Mouse (Mus musculus): ENCODE results near the gene Sidt1. TPM values are rescaled to one million over a fixed set of nuclear protein-coding genes. Genes with fewer than 3 reads are reported as not detected.
A peak's percentile ranks its signal among the peaks of the same experiment; 100 is the strongest.

Sidt1 gene
- polyA plus RNA-seq, 1 experiment from 2014 or later: 7.6 TPM

GRCm38 (mm10) chr16:44289004-44289648 is 43.9 kb downstream of the Sidt1 start:
- no peak overlapping the region for H3K9ac ChIP-seq (replicated peaks; ENCODE audit: low read length)
- ATAC-seq (ENCODE audit: low FRiP score, low TSS enrichment) (no peak), DNase-seq (peak; percentile 18)
- no peaks in the 10 kb centered on the region for H3K27me3 ChIP-seq (ENCODE audit: control insufficient read depth, insufficient read depth, low read length)
- H3K36me3 ChIP-seq (ENCODE audit: control insufficient read depth, insufficient read depth, low read length): no peaks in the 10 kb centered on the region
- WGBS: 84% methylated on average over 4 of the region's 4 CpGs
- no peak overlapping the region for H3K4me2 ChIP-seq (ENCODE audit: low read length)
- no peaks in the 10 kb centered on the region for H3K9me3 ChIP-seq (ENCODE audit: control insufficient read depth, low read length)
- H3K27ac ChIP-seq (replicated peaks; ENCODE audit: low read depth, low read length): no peak overlapping the region
- no peak overlapping the region for H3K4me3 ChIP-seq (replicated peaks; ENCODE audit: low read depth, low read length)
- H3K4me1 ChIP-seq (ENCODE audit: control insufficient read depth, insufficient read depth, low read length): no peaks in the 10 kb centered on the region

GRCm38 (mm10) chr16:44287356-44287950 is 45.5 kb downstream of the Sidt1 start:
- no peaks in the 10 kb centered on the region for H3K9me3 ChIP-seq (ENCODE audit: control insufficient read depth, low read length)
- 67% methylated on average over 7 of the region's 7 CpGs for WGBS
- no peak overlapping the region for H3K9ac ChIP-seq (replicated peaks; ENCODE audit: low read length)
- ATAC-seq (ENCODE audit: low FRiP score, low TSS enrichment) (no peak), DNase-seq (no peak)
- H3K27ac ChIP-seq (replicated peaks; ENCODE audit: low read depth, low read length): no peak overlapping the region
- no peaks in the 10 kb centered on the region for H3K4me1 ChIP-seq (ENCODE audit: control insufficient read depth, insufficient read depth, low read length)
- H3K27me3 ChIP-seq (ENCODE audit: control insufficient read depth, insufficient read depth, low read length): no peaks in the 10 kb centered on the region
- no peaks in the 10 kb centered on the region for H3K36me3 ChIP-seq (ENCODE audit: control insufficient read depth, insufficient read depth, low read length)
- no peak overlapping the region for H3K4me2 ChIP-seq (ENCODE audit: low read length)
- no peak overlapping the region for H3K4me3 ChIP-seq (replicated peaks; ENCODE audit: low read depth, low read length)

- H3K4me3 ChIP-seq (replicated peaks; ENCODE audit: low read depth, low read length): no peak overlapping the region
- 75% methylated on average over 5 of the region's 5 CpGs for WGBS
- no peaks in the 10 kb centered on the region for H3K4me1 ChIP-seq (ENCODE audit: control insufficient read depth, insufficient read depth, low read length)
- no peaks in the 10 kb centered on the region for H3K36me3 ChIP-seq (ENCODE audit: control insufficient read depth, insufficient read depth, low read length)
- no peak for ATAC-seq (ENCODE audit: low FRiP score, low TSS enrichment)
- no peaks in the 10 kb centered on the region for H3K27me3 ChIP-seq (ENCODE audit: control insufficient read depth, insufficient read depth, low read length)
- H3K27ac ChIP-seq (replicated peaks; ENCODE audit: low read depth, low read length): no peak overlapping the region
- H3K9ac ChIP-seq (replicated peaks; ENCODE audit: low read length): no peak overlapping the region
- no peaks in the 10 kb centered on the region for H3K9me3 ChIP-seq (ENCODE audit: control insufficient read depth, low read length)
- H3K4me2 ChIP-seq (ENCODE audit: low read length): no peak overlapping the region
- DNase-seq: no peak
These were observed 50.2 kb downstream of the Sidt1 start for GRCm38 (mm10) chr16:44282614-44283325.

GRCm38 (mm10) chr16:44282036-44282435 is 51.0 kb downstream of the Sidt1 start:
- Histone ChIP-seq H3K36me3 (ENCODE audit: control insufficient read depth, insufficient read depth, low read length) (no peaks in the 10 kb centered on the region), H3K9me3 (ENCODE audit: control insufficient read depth, low read length) (no peaks in the 10 kb centered on the region), H3K4me3 (replicated peaks; ENCODE audit: low read depth, low read length) (no peak overlapping the region), H3K4me1 (ENCODE audit: control insufficient read depth, insufficient read depth, low read length) (no peaks in the 10 kb centered on the region), H3K27ac (replicated peaks; ENCODE audit: low read depth, low read length) (no peak overlapping the region), H3K4me2 (ENCODE audit: low read length) (no peak overlapping the region), H3K27me3 (ENCODE audit: control insufficient read depth, insufficient read depth, low read length) (no peaks in the 10 kb centered on the region), H3K9ac (replicated peaks; ENCODE audit: low read length) (no peak overlapping the region)
- WGBS: 74% methylated on average over 3 of the region's 3 CpGs
- DNase-seq (no peak), ATAC-seq (ENCODE audit: low FRiP score, low TSS enrichment) (no peak)

- ATAC-seq (ENCODE audit: low FRiP score, low TSS enrichment) (no peak), DNase-seq (no peak)
- Histone ChIP-seq H3K4me3 (replicated peaks; ENCODE audit: low read depth, low read length) (no peak overlapping the region), H3K27me3 (ENCODE audit: control insufficient read depth, insufficient read depth, low read length) (no peaks in the 10 kb centered on the region), H3K27ac (replicated peaks; ENCODE audit: low read depth, low read length) (no peak overlapping the region), H3K36me3 (ENCODE audit: control insufficient read depth, insufficient read depth, low read length) (no peaks in the 10 kb centered on the region), H3K9me3 (ENCODE audit: control insufficient read depth, low read length) (no peaks in the 10 kb centered on the region), H3K9ac (replicated peaks; ENCODE audit: low read length) (no peak overlapping the region), H3K4me1 (ENCODE audit: control insufficient read depth, insufficient read depth, low read length) (no peaks in the 10 kb centered on the region), H3K4me2 (ENCODE audit: low read length) (no peak overlapping the region)
- 51% methylated on average over 2 of the region's 2 CpGs for WGBS
These were observed 52.2 kb downstream of the Sidt1 start for GRCm38 (mm10) chr16:44280806-44281205.

DNA sequence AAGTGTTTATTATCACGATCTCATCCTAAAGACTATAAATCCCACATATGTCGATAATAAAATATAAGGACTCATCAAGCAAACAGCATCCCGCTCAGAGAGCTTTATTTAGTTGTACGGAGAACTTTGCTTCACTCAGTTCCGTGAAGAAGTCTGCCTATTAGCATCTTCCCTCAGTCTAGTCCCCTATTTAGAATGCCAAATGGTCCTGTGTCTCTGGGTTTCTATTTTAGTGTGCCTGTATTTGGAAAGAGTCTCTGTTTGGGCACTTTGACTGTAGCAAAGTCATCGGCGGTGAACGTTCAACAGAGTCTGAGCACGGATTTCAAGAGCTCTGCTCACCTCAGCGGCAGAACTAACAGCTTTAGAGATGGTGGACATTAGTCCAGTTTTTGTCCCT is 55.8 kb downstream of the Sidt1 start:
- Histone ChIP-seq H3K36me3 (ENCODE audit: control insufficient read depth, insufficient read depth, low read length) (no peaks in the 10 kb centered on the region), H3K9ac (replicated peaks; ENCODE audit: low read length) (no peak overlapping the region), H3K4me2 (ENCODE audit: low read length) (no peak overlapping the region), H3K27ac (replicated peaks; ENCODE audit: low read depth, low read length) (no peak overlapping the region), H3K4me1 (ENCODE audit: control insufficient read depth, insufficient read depth, low read length) (no peaks in the 10 kb centered on the region), H3K9me3 (ENCODE audit: control insufficient read depth, low read length) (no peaks in the 10 kb centered on the region), H3K27me3 (ENCODE audit: control insufficient read depth, insufficient read depth, low read length) (no peaks in the 10 kb centered on the region), H3K4me3 (replicated peaks; ENCODE audit: low read depth, low read length) (no peak overlapping the region)
- 98% methylated on average over 10 of the region's 10 CpGs for WGBS
- DNase-seq (no peak), ATAC-seq (ENCODE audit: low FRiP score, low TSS enrichment) (no peak)

DNA sequence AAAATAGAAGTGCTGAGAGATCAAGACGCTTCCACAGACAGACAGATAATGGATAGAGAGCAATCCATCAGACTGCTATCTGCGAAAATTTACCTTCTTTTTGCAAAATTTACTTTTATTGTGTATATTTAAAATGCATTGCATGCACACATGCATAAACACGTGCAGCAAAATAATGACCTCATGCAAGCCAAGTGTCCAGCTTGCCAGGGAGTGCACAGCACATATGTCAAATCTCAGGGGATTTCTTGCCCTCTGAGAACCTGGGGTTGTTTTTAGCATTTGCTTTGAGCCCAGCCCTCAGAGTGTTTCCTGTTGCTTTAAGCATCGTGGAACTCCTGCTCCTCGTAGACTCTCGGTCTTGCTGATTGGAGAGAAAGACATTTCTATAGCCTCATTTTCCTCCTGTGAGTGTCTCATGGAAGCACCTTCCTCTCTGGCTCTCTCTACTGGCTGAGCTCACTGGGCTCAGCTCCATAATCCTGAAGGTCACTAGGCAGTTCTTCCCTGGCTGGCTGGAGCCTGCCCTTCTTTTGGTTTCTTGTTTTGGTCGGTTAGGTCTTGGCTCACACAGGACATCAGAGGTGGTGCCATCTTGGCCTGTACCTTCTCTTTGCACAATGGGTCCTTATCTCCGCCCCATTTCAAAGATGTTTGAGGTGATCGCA is 61.5 kb downstream of the Sidt1 start:
- H3K27ac ChIP-seq (replicated peaks; ENCODE audit: low read depth, low read length): no peak overlapping the region
- no peak overlapping the region for H3K9ac ChIP-seq (replicated peaks; ENCODE audit: low read length)
- H3K4me3 ChIP-seq (replicated peaks; ENCODE audit: low read depth, low read length): no peak overlapping the region
- DNase-seq: no peak
- H3K4me2 ChIP-seq (ENCODE audit: low read length): no peak overlapping the region
- no peaks in the 10 kb centered on the region for H3K4me1 ChIP-seq (ENCODE audit: control insufficient read depth, insufficient read depth, low read length)
- no peaks in the 10 kb centered on the region for H3K27me3 ChIP-seq (ENCODE audit: control insufficient read depth, insufficient read depth, low read length)
- 82% methylated on average over 9 of the region's 9 CpGs for WGBS
- H3K9me3 ChIP-seq (ENCODE audit: control insufficient read depth, low read length): no peaks in the 10 kb centered on the region
- ATAC-seq (ENCODE audit: low FRiP score, low TSS enrichment): no peak
- H3K36me3 ChIP-seq (ENCODE audit: control insufficient read depth, insufficient read depth, low read length): no peaks in the 10 kb centered on the region

DNA sequence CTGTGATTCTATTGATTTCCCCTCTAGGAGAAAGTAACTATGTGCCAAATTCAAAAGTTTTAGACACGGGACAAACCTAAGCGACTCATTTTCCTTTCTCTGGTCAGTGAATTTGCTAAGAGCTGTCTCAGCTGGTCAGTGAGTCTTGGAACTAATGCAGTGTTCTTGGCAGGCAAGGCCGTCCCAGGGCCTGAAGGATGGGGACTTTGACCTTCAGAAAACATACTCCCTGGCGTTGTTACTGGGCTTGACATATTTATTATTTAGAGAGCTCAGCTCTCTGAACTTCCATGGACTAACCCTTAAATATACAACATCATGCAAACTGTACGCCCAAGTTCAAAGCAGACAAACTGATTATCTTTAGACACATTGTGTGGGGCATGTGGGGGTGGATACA is 62.4 kb downstream of the Sidt1 start:
- 85% methylated on average over 5 of the region's 5 CpGs for WGBS

More for the DNA sequence above, 62.4 kb downstream of the Sidt1 start:
- Histone ChIP-seq H3K9me3 (ENCODE audit: control insufficient read depth, low read length) (no peaks in the 10 kb centered on the region), H3K36me3 (ENCODE audit: control insufficient read depth, insufficient read depth, low read length) (no peaks in the 10 kb centered on the region), H3K4me1 (ENCODE audit: control insufficient read depth, insufficient read depth, low read length) (no peaks in the 10 kb centered on the region), H3K4me2 (ENCODE audit: low read length) (no peak overlapping the region), H3K27me3 (ENCODE audit: control insufficient read depth, insufficient read depth, low read length) (no peaks in the 10 kb centered on the region), H3K9ac (replicated peaks; ENCODE audit: low read length) (no peak overlapping the region), H3K27ac (replicated peaks; ENCODE audit: low read depth, low read length) (no peak overlapping the region), H3K4me3 (replicated peaks; ENCODE audit: low read depth, low read length) (no peak overlapping the region)
- DNase-seq (no peak), ATAC-seq (ENCODE audit: low FRiP score, low TSS enrichment) (no peak)

Data from midbrain, embryonic 14.5 days (tissue).